Mouse (Mus musculus): ENCODE data around the gene C530008M17Rik. TPM values are rescaled to one million over a fixed set of nuclear protein-coding genes. Genes with fewer than 3 reads are reported as not detected.

Gene C530008M17Rik
- polyA plus RNA-seq, 1 experiment = 29.1 TPM

DNA sequence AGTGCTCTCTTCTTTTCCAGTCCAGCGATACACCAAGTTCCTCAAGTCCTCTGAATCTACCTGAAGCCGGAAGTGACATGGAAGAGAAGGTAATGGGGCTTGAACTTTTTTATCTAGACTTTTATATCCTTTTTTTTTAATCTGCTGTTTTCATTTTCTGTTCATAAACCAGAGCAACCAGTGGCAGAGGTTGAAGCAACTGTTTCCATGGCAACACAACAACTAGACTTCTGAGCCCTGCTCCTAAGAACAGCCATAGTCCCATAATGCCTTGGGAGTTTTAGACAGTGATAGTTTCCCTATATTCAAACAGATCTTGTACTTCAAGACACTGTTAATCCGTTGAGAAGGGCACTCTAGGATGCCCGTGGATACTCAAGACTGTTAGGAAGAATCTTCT lies 195.0 kb downstream of the C530008M17Rik start:
- DNase-seq = no peak
- Histone ChIP-seq H3K4me3 (replicated peaks; ENCODE audit: insufficient read depth, low read depth, low read length) (no peak overlapping the region), H3K27me3 (ENCODE audit: control insufficient read depth, insufficient read depth, low read length) (no peaks in the 10 kb centered on the region), H3K27ac (ENCODE audit: insufficient read depth, low read length) (no peak overlapping the region), H3K4me1 (ENCODE audit: control insufficient read depth, insufficient read depth, low read length) (peaks cover 3% of the 10 kb centered on the region)
- TF ChIP-seq CTCF (IDR thresholded peaks at IDR 0.05; ENCODE audit: borderline replicate concordance, insufficient read depth, low read depth, low read length) = no peak
- no peak for TF ChIP-seq POLR2A (IDR thresholded peaks at IDR 0.05; ENCODE audit: borderline replicate concordance, insufficient read depth, low read length)
- 80% methylated on average over 4 of the region's 4 CpGs for WGBS

DNA sequence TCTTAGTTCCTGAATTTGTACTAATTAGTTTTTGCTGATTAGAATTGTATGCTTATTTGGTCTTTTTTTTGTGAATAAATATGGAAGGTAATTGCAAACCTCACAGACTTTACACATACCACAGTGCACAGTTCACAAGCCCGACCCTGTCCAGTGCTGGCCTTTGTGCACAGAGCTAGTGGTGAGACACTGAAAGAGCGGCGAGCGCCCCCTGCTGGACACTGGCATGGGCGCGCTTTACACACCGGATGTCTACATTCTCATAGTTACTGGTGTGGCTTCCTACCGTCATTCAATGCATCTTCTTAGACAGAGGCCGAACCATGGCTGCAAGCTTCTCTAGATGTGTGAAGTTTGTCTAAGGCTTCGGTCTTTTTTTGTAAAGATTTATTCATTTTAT lies 197.2 kb downstream of the C530008M17Rik start:
- no peak overlapping the region for H3K4me3 ChIP-seq (replicated peaks; ENCODE audit: insufficient read depth, low read depth, low read length)
- DNase-seq = peak; percentile 50 to 63
- no peaks in the 10 kb centered on the region for H3K27me3 ChIP-seq (ENCODE audit: control insufficient read depth, insufficient read depth, low read length)
- H3K27ac ChIP-seq (ENCODE audit: insufficient read depth, low read length) = no peak overlapping the region
- 17% methylated on average over 10 of the region's 10 CpGs for WGBS
- H3K4me1 ChIP-seq (ENCODE audit: control insufficient read depth, insufficient read depth, low read length) = peaks cover 3% of the 10 kb centered on the region
- TF ChIP-seq CTCF (IDR thresholded peaks at IDR 0.05; ENCODE audit: borderline replicate concordance, insufficient read depth, low read depth, low read length) (peak; percentile 66), POLR2A (IDR thresholded peaks at IDR 0.05; ENCODE audit: borderline replicate concordance, insufficient read depth, low read length) (no peak)

DNA sequence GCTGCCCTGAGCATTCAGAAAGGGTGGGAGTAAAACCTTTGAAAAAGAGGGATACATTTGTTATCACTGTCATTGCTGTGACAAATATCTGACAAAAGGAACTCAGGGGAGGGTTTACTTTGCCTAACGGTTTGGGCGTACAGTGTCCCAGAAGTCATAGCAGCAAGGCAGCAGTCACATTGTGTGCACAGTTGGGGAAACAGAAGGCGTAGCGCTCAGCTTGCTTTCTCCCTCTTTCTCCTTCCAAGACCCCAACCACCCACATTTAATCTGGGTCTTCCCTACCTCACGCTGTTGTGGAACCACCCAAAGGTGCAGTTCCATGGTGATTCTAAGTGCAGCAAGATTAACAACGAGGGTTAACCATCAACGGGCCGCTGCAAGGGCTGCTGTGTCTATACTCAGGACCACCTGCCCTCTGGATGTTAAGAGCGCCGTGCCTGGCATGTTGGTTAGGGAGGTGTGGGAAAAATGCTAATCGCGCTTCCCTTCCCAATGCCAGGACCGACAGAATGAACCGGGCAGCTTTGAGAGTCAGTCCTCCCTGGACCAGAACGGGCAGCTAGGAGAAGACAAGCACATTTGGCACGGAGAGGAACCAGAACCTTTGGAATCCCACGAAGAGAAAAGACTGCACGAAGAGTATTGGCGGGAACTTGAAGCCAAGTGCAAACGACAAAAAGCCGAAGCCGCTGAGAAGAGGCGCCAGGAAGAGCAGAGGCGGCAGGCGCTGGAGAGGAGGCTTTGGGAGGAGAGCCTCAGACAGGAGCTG lies 199.7 kb downstream of the C530008M17Rik start:
- H3K27me3 ChIP-seq (ENCODE audit: control insufficient read depth, insufficient read depth, low read length) = no peaks in the 10 kb centered on the region

DNA sequence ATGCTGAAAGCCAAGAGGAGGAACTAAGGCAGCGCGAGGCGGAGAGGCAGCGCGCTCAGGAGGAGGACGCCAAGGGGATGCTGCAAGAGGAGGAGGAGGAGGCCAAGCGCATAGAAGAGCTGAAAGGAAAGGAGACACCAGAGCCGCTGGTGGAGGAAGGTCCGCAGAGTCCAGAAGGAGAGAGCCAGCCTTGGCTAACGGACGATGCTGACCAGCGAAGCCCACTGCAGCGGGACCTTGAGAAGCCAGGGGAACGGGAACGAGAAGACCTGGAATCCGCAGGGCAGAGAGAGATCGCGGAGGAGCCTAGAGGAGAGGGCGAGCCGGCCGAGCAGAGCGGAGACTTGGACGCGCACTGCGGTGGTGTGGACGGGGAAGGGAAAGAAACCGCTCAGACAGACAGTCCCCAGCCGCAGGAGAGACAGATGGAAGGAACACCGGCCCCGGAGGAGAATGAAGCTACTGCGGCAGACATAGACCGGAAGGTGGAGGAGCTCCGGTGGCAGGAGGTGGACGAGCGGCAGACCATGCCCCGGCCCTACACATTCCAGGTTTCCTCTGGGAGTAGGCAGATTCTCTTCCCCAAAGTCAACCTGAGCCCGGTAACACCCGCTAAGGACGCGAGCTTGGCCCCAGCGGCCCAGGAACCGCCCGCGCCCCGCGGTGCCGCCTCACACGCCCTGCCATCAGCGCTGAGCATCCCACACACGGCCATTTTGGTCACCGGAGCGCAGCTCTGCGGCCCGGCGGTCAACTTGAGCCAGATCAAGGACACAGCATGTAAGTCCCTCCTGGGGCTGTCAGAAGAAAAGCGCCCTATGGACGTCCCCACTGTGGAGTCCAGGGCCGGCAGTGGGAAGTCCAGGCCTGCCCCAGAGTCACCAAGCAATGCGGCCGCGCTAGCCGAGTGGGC lies 201.0 kb downstream of the C530008M17Rik start:
- 61% methylated on average over 62 of the region's 62 CpGs for WGBS
- TF ChIP-seq CTCF (IDR thresholded peaks at IDR 0.05; ENCODE audit: borderline replicate concordance, insufficient read depth, low read depth, low read length) (no peak), POLR2A (IDR thresholded peaks at IDR 0.05; ENCODE audit: borderline replicate concordance, insufficient read depth, low read length) (no peak)
- no peak for DNase-seq

More for the DNA sequence above, 199.7 kb downstream of the C530008M17Rik start:
- WGBS = 42% methylated on average over 25 of the region's 25 CpGs
- no peak for DNase-seq
- no peak for TF ChIP-seq POLR2A (IDR thresholded peaks at IDR 0.05; ENCODE audit: borderline replicate concordance, insufficient read depth, low read length)
- no peak for TF ChIP-seq CTCF (IDR thresholded peaks at IDR 0.05; ENCODE audit: borderline replicate concordance, insufficient read depth, low read depth, low read length)
- H3K4me3 ChIP-seq (replicated peaks; ENCODE audit: insufficient read depth, low read depth, low read length) = no peak overlapping the region
- H3K27ac ChIP-seq (ENCODE audit: insufficient read depth, low read length) = no peak overlapping the region
- H3K4me1 ChIP-seq (ENCODE audit: control insufficient read depth, insufficient read depth, low read length) = peaks cover 3% of the 10 kb centered on the region

DNA sequence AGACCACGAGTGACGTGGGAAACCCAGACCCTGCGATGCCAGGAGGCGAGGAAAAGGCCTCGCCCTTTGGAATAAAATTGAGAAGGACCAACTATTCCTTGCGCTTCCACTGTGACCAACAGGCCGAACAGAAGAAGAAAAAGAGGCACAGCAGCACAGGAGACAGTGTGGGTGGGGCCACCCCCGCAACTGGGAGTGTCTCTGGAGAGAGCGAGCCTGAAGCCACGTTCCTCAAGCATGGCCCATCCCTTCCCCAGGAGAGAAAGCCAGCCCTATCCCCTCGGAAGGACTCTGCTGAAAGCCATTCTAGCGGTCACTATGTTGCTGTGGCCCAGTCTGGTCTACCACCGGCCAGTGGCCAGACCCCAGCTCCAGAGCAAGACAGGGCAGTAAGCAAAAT lies 202.1 kb downstream of the C530008M17Rik start:
- Histone ChIP-seq H3K4me3 (replicated peaks; ENCODE audit: insufficient read depth, low read depth, low read length) (no peak overlapping the region), H3K27me3 (ENCODE audit: control insufficient read depth, insufficient read depth, low read length) (no peaks in the 10 kb centered on the region), H3K4me1 (ENCODE audit: control insufficient read depth, insufficient read depth, low read length) (peaks cover 3% of the 10 kb centered on the region), H3K27ac (ENCODE audit: insufficient read depth, low read length) (no peak overlapping the region)
- DNase-seq = no peak
- WGBS = 83% methylated on average over 13 of the region's 13 CpGs
- TF ChIP-seq POLR2A (IDR thresholded peaks at IDR 0.05; ENCODE audit: borderline replicate concordance, insufficient read depth, low read length) (no peak), CTCF (IDR thresholded peaks at IDR 0.05; ENCODE audit: borderline replicate concordance, insufficient read depth, low read depth, low read length) (no peak)

More for the DNA sequence above, 201.0 kb downstream of the C530008M17Rik start:
- no peaks in the 10 kb centered on the region for H3K27me3 ChIP-seq (ENCODE audit: control insufficient read depth, insufficient read depth, low read length)
- H3K27ac ChIP-seq (ENCODE audit: insufficient read depth, low read length) = no peak overlapping the region
- peaks cover 3% of the 10 kb centered on the region for H3K4me1 ChIP-seq (ENCODE audit: control insufficient read depth, insufficient read depth, low read length)
- H3K4me3 ChIP-seq (replicated peaks; ENCODE audit: insufficient read depth, low read depth, low read length) = no peak overlapping the region

DNA sequence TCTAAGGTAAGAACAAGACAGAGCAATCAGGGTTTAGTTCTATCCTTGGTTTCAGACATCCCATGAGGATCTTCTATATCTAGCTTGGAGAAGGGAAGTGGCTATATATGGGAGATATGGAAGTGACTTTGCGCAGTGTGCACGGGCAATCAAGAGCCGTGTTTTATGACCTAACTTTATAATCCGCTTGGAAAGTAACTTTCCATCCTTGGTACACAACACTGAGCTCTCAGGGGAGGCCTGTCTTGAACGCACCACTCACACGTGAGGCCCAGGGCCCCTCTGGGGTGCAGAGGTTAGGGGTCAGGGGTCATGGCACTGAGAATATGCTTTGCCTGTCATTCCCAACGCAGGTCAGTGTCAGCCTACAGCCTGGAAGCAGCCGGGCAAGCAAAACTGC lies 210.5 kb downstream of the C530008M17Rik start:
- no peak overlapping the region for H3K4me3 ChIP-seq (replicated peaks; ENCODE audit: insufficient read depth, low read depth, low read length)
- H3K27me3 ChIP-seq (ENCODE audit: control insufficient read depth, insufficient read depth, low read length) = no peaks in the 10 kb centered on the region
- WGBS = 75% methylated on average over 8 of the region's 8 CpGs
- DNase-seq = no peak
- TF ChIP-seq POLR2A (IDR thresholded peaks at IDR 0.05; ENCODE audit: borderline replicate concordance, insufficient read depth, low read length) (no peak), CTCF (IDR thresholded peaks at IDR 0.05; ENCODE audit: borderline replicate concordance, insufficient read depth, low read depth, low read length) (no peak)
- H3K27ac ChIP-seq (ENCODE audit: insufficient read depth, low read length) = no peak overlapping the region
- no peaks in the 10 kb centered on the region for H3K4me1 ChIP-seq (ENCODE audit: control insufficient read depth, insufficient read depth, low read length)

DNA sequence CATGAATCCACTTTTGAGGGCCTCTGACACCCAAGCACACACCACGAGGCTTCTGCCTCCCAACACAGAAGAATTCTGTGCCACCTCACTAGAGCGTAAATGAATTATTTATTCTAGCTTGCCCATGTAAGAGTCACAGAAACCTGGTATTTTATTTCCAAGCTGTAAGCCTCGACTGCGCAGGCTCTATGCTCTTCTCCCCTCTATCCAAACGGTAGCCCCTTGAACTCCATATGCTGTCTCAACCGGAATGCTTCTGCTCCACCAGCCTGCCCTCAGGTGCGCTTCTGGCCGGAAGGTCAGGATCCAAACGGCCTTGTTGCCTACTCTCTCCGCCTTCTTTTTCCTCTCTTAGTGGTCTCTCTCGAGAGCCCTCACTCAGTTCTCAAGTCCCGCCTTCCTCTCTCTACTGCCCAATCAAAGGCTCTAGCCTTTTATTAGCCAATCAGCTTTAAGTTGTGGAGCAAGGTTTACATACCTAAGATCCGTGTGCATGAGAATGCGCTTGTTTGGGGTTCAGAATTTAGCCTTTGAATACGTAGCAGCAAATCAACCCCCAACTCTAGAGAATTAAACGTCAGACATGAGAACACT lies 212.5 kb downstream of the C530008M17Rik start:
- Histone ChIP-seq H3K4me3 (replicated peaks; ENCODE audit: insufficient read depth, low read depth, low read length) (no peak overlapping the region), H3K27me3 (ENCODE audit: control insufficient read depth, insufficient read depth, low read length) (no peaks in the 10 kb centered on the region), H3K27ac (ENCODE audit: insufficient read depth, low read length) (no peak overlapping the region), H3K4me1 (ENCODE audit: control insufficient read depth, insufficient read depth, low read length) (no peaks in the 10 kb centered on the region)
- no peak for TF ChIP-seq CTCF (IDR thresholded peaks at IDR 0.05; ENCODE audit: borderline replicate concordance, insufficient read depth, low read depth, low read length)
- TF ChIP-seq POLR2A (IDR thresholded peaks at IDR 0.05; ENCODE audit: borderline replicate concordance, insufficient read depth, low read length) = no peak
- DNase-seq = no peak
- WGBS = 43% methylated on average over 16 of the region's 16 CpGs

All from cerebellum, adult 2 months (tissue).